Mouse (Mus musculus): ENCODE results near the gene Cfap161. TPM values are rescaled to one million over a fixed set of nuclear protein-coding genes. Genes with fewer than 3 reads are reported as not detected.

The Cfap161 gene
- total RNA-seq, 2 experiments from 2014 or later: 0.52 to 0.65 TPM

DNA sequence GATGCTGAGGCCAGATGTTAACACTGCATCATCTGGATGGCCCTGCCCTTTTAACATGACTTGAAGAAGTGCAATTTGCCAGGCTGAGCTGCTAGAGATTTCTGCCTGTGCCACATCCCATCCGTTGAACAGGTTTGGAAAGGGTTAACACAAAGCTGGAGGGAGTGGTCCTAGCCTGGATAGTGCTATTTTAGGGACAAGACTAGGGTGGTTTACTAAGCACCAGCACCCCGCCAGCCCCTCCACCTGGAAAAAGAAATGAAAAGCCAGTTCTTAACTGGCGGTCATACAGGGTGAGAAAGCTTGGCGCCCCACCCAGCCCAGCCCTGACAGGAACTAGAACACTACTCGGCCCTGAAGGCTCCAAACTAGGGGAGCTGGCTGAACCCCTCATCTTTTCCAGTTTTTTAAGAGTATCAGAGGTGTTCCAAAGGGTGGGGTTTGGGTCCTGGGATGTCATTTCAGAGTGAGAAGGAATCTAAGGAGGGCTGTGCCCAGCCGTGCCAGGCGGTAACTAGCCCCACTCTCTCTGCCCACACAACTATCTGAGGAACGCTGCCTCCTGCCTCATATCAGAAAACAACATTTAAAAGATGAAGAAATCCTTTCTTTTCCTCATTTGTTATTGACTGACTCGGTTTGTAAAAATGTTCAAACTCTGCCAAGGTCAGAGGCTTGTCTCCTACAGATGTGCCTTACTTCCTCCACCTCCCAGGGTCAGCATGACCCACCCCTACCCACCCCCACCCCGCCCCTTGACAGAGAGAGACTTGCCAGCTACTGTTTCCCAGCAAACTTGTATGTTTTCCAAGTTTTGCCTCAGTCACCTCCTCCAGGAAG lies 55.8 kb downstream of the Cfap161 start:
- DNase-seq: no peak

DNA sequence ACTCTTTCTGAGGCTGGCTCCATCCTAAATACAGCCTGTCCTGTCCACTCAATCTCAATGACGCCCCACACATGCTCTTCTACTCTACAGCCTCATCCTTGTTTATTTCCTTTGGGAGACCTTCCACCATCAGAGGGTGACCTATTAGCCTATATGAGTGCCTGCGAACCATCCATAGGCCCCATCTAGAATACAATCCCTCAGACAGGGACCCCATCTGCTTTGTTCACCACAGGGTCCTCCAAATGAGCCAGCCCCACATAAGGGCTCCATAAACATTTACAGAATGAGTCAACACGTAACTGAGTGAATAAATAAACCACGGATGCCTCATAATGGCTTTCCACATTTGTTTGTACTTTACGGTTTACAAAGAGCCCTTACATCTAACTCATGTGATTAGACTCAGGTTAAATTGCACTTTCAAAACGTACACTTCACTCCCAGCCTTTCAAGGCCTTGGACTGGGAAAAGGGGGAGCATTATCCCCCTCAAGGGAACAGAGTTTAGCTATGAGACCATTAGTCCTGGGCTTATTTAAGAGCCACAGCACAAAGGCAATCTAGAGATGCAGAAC lies 56.7 kb downstream of the Cfap161 start:
- no peak for DNase-seq

DNA sequence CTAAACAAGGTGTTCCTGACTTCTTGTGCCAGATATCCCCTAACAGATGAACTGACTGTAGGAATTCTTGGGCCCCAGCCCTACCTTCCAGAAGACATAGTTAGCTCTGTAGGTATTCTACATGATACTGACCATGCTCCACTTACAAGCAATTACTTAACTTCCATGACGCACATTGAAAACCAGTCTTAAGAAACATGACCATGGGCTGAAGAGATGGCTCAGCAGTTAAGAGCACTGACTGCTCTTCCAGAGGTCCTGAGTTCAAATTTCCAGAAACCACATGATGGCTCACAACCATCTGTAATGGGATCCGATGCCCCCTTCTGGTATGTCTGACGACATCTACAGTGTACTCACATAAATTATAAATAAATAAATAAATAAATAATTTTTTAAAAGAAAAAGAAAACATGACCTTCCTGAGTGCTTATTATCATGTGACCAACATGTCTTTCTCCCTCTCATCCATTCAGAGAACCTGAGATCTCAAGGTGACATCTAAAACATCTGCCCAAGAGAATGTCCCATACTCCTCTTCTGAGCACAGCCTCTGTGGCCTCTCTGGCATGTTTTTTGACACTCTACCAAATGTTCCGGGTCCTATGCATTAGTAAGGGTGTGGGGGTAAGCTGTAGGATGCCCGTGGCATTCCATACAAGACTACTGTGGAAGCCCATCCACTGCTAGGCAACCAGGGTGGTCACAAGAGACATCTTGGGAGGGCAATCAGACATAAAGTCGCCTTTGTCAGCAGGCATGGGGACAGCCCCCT lies 58.2 kb downstream of the Cfap161 start:
- no peak for DNase-seq

- DNase-seq: no peak
These were observed 59.4 kb downstream of the Cfap161 start for GRCm38 (mm10) chr7:83735108-83735781.

DNA sequence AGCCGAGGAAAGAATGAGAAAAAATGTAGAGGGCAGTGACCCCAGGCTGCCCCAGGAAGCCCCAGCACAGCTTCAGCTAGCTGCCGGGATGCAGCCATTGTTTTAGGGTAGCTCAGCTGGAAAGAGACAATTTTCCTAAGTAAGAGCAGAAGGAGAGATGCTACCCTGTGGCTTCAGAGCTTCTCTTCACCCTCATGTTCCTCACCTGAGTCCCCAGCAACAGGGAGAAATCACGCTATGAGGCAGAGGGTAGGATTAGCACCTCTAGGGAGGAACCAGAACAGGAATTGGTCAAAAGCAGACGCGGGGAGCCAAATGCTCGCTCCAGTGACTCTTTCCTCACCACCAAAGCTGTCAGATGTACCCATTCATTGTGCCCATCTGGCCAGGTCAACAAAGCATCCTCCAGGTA lies 60.0 kb downstream of the Cfap161 start:
- DNase-seq: no peak

DNA sequence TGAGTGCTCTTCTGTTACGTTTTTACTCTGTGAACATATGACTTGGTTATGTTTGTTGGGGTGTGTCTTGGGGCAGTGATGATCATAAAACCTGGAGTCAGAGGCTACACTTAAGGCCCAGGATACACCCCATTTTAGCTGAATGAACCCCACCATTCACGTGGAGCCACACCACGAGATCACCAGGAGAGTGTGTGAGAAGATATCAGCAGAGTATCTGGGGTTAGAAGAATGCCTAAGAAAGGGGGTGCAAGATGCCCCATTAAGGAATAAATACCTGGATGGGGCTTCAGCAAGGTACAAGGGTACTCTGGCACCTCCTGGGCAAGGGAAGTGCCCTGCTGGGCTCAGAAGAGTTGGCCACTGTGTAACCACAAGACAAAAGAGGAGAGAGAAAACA lies 60.4 kb downstream of the Cfap161 start:
- DNase-seq: no peak

GRCm38 (mm10) chr7:83732781-83733180 lies 61.9 kb downstream of the Cfap161 start:
- DNase-seq: no peak

DNA sequence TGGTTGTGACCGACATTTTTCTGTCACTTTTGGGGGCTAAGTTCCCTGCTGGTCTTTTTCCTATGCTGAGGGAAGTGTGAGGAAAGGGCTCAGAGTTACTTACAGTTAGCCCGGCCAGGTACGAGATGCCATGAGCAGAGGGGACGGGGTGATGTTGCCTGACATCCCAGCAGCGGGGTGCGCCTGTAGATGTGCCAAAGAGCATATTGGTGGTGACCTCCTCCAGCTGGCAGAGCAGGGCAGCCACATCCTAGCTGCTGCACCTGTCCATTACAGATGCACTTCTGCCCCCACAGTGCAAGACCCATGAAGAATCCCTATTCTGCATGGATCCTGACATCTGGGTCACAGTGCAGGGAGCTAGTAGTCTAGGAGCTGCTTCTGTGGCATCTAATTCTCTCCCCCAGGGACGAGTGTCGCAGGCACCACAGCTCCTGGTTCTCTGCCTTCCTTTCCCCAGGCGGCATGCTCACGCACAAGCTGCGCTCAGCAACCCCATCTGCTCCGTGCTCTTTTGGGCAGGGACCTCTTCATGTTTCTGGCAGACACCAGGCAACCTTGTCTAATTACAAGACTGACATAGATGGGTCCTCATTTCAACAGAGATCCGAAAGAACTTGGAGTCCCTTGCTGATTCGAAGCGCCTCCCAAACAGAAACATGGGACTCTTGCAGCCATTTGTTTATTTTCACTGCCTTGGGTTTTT lies 62.6 kb downstream of the Cfap161 start:
- no peak for DNase-seq

- DNase-seq: no peak
These were observed 63.4 kb downstream of the Cfap161 start for GRCm38 (mm10) chr7:83731297-83731696.

DNA sequence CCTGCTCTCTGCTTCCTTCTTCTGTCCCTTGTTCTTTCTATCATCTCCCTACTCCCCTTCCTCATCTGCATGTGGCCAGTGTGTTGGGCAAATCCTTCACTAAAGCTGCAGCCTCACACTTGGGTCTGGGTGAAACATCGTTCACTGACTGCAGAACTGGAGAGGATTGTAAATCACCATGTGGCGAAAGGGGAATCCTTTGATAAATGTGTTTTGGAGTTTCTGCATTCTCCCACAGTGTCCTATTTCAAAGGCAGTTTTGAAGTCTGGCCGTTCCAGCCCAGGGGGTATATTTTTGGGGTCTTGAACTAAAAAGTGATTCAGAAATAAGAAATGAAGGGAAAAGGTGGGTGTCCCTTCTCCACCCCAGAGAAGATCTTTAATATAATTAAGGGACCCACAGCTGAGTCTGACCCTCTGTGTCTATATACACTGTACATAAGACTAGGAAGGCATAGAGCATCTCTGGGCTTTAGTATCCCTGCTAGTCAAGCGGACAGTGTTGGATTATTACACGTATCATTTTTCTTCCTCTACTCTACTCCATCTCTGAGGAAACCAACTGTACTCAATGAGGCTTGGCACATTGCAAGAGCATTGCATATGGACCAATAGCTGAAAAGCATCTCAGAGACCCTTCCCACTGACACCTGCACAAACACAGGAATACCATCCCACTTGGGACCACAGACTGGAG lies 67.6 kb downstream of the Cfap161 start:
- DNase-seq: no peak

DNA sequence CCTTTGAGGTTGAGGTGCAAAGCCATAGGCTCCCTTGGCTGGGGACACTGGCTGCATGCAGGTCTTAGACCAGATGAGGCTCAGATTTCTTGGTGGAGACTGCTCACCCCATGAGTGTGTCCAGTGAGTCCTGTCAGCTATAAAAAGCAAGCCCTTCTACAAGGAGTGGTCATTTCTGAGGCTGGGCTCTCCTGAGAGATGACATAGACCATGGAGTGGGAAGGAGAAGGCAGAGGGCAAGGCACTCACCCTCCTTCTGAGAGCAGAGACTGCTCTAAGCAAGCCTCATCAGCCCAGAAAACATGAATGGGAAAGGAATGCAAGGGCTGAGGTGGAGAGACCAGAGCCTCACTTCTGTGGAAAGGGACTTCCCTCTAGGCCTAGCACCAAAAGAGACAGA lies 68.9 kb downstream of the Cfap161 start:
- DNase-seq: no peak

DNA sequence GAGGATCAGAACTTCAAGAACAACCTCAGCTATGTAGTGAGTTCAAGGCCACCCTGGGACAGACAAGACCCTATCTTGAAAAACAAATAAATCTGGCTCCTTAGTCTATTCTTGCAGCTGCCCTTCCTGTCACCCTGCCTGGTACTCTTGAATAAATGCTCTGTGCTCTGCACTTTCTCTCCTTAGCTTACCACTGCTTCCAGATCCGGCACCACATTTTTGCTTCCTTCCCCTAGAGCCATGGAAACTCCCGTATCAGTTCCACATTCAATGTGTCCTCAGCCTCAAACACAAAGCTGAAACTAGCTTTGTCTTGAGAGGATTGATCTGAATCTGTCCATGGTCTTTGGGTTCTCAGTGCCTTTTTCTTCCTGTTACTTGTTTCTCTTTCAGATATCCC lies 70.1 kb downstream of the Cfap161 start:
- DNase-seq: no peak

Other genes with a start within 250 kb of the Cfap161 start
- gene Tmc3, start 210.0 kb downstream of the Cfap161 start, total RNA-seq (2021): 1 to 10 TPM; 2.3 to 2.4 TPM
- gene Stard5, start 162.9 kb downstream of the Cfap161 start, total RNA-seq (2021): 10 to 100 TPM; 27.5 to 28.8 TPM
- gene Il16, start 49.2 kb downstream of the Cfap161 start, total RNA-seq (2021): 1 to 10 TPM; 4.5 to 5.5 TPM
- 10 to 100 TPM; 31.7 to 33.4 TPM for gene Tlnrd1, start 89.4 kb upstream of the Cfap161 start, total RNA-seq (2021)
- gene Mesd, start 89.6 kb upstream of the Cfap161 start, total RNA-seq (2021): 10 to 100 TPM; 57.8 to 61.1 TPM